Mouse (Mus musculus) lung, postnatal 0 days (tissue): ENCODE results near the gene Gins2. TPM values are rescaled to one million over a fixed set of nuclear protein-coding genes. Genes with fewer than 3 reads are reported as not detected.

ENCODE experiments used
- ATAC-seq: fragments of 200-750 bp; cut with Nextera tagmentation; 2 replicates; pipeline ENCODE4 v1.8.0; 2017; ENCODE audit warnings: moderate library complexity
- DNase-seq: peaks from one replicate; pipeline ENCODE4 v3.0.0-alpha.2; 2016; ENCODE audit warnings: low spot score
- H3K27ac ChIP-seq: fragments of 300-500 bp; sonication (generic); 2 replicates; pipeline ENCODE4 v1.5.1; 2014; ENCODE audit warnings: antibody characterized with exemption, mild to moderate bottlenecking, low read length, mixed read lengths
- H3K27me3 ChIP-seq: fragments of 300-500 bp; sonication (generic); replicated peaks from 2 replicates; pipeline ENCODE4 v1.6.1; 2014; ENCODE audit warnings: low read length, mixed read lengths; ENCODE audit not compliant: insufficient read depth
- H3K36me3 ChIP-seq: fragments of 300-500 bp; sonication (generic); 2 replicates; pipeline ENCODE4 v1.6.1; 2014; ENCODE audit warnings: low read length, mixed read lengths; ENCODE audit not compliant: insufficient read depth
- H3K4me1 ChIP-seq: fragments of 300-500 bp; sonication (generic); 2 replicates; pipeline ENCODE4 v1.6.1; 2014; ENCODE audit warnings: antibody characterized with exemption, low read depth, low read length, mixed read lengths; ENCODE audit not compliant: insufficient read depth
- H3K4me2 ChIP-seq: fragments of 300-500 bp; sonication (generic); replicated peaks from 2 replicates; pipeline ENCODE4 v1.6.1; 2014; ENCODE audit warnings: low read depth, mild to moderate bottlenecking, low read length, moderate library complexity, mixed read lengths
- H3K4me3 ChIP-seq: fragments of 300-500 bp; sonication (generic); 2 replicates; pipeline ENCODE4 v1.5.1; 2014; ENCODE audit warnings: low read depth, low read length
- H3K9ac ChIP-seq: fragments of 300-500 bp; sonication (generic); replicated peaks from 2 replicates; pipeline ENCODE4 v1.6.1; 2014; ENCODE audit warnings: low read depth, mild to moderate bottlenecking
- H3K9me3 ChIP-seq: fragments of 300-500 bp; sonication (generic); 2 replicates; pipeline ENCODE4 v1.6.1; 2016; ENCODE audit warnings: low read length, mixed read lengths
- CTCF ChIP-seq: IDR thresholded peaks from 2 replicates; pipeline ENCODE4 v1.5.1; 2016; ENCODE audit warnings: antibody characterized with exemption, mild to moderate bottlenecking
- EP300 ChIP-seq: IDR thresholded peaks from 2 replicates; pipeline ENCODE4 v1.6.1; 2016; ENCODE audit warnings: antibody characterized with exemption, mild to moderate bottlenecking, control low read depth
- WGBS: fragments of 180-500 bp; shearing (Covaris S2); extraction: QIAGEN DNeasy Blood & Tissue Kit; methylation state at CpG from one replicate; pipeline ENCODE4 v1.1.7; 2014; 5-methylcytosine and 5-hydroxymethylcytosine counted together
- polyA plus RNA-seq: library from polyadenylated mRNA; unstranded; fragments of >200 nt; fragmentation: Nextera tagmentation; extraction: Ambion mirVana; gene quantifications from 2 replicates; pipeline ENCODE4 v1.2.1, GENCODE M21; 2015

Gene Gins2
- polyA plus RNA-seq, 1 experiment from 2014 or later, result 10.9 TPM

- 21% methylated on average over 20 of the region's 20 CpGs for WGBS
- no peaks in the 10 kb centered on the region for H3K9me3 ChIP-seq
- H3K27me3 ChIP-seq, result no peaks in the 10 kb centered on the region
- H3K27ac ChIP-seq, result peak overlapping the region; percentile 66
- H3K36me3 ChIP-seq, result peaks cover 30% of the 10 kb centered on the region; the same call in 1 of the 2 replicates
- no peak overlapping the region for H3K9ac ChIP-seq
- peak overlapping the region; percentile 20 for H3K4me2 ChIP-seq
- peak; percentile 97 for DNase-seq
- TF ChIP-seq EP300, result peak; percentile 80
- TF ChIP-seq CTCF, result peak; percentile 54
- peak; percentile 86 for ATAC-seq
- peaks cover 20% of the 10 kb centered on the region for H3K4me1 ChIP-seq
- H3K4me3 ChIP-seq, result no peak overlapping the region
Observed at GRCm38 (mm10) chr8:120563851-120564837, 25.0 kb downstream of the Gins2 start.

- Histone ChIP-seq H3K4me2 (peak overlapping the region; percentile 20; the same call in 1 of the 2 replicates), H3K36me3 (peaks cover 26% of the 10 kb centered on the region; the same call in 1 of the 2 replicates), H3K4me1 (peaks cover 20% of the 10 kb centered on the region), H3K27me3 (no peaks in the 10 kb centered on the region), H3K27ac (peak overlapping the region; percentile 66), H3K9me3 (no peaks in the 10 kb centered on the region), H3K4me3 (no peak overlapping the region), H3K9ac (no peak overlapping the region)
- WGBS, result 29% methylated on average over 8 of the region's 8 CpGs
- ATAC-seq (no peak), DNase-seq (no peak)
- TF ChIP-seq EP300 (no peak), CTCF (no peak)
Observed at GRCm38 (mm10) chr8:120563348-120563724, 25.8 kb downstream of the Gins2 start.

DNA sequence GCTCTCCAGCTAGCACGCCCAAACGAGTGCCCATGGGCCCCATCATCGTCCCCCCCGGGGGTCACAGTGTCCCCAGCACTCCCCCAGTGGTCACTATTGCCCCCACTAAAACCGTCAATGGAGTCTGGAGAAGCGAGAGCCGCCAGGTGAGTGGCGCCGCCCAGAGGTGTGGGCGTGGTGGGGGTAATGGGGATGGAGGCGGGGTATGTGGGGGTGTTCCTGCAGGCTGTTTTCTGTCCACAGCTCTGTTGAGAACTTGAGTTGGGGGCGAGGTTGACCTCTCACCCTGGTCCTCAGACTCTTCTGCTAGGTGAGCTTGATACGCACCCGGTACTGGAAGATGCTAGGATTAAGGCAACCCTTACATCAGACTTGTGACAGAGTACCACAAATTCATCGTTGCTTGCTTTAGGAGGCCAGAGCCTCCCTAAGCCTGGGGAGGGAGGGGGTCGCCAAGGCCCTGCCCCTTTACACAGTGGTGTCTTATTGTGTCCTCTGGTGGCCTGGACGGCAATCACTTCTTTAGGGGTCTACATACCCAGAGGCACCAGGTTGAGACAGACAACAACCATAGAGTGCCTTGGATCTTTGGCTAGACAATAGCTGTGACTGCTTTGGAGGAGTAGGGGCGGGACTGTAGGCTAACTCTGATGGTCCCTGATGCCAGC, 26.3 kb downstream of the Gins2 start:
- ATAC-seq, result no peak
- peaks cover 22% of the 10 kb centered on the region; the same call in 1 of the 2 replicates for H3K36me3 ChIP-seq
- H3K9ac ChIP-seq, result no peak overlapping the region
- H3K27ac ChIP-seq, result peak overlapping the region; percentile 66
- peaks cover 20% of the 10 kb centered on the region for H3K4me1 ChIP-seq
- H3K9me3 ChIP-seq, result no peaks in the 10 kb centered on the region
- TF ChIP-seq CTCF (no peak), EP300 (no peak)
- no peak overlapping the region; the same call in 1 of the 2 replicates for H3K4me2 ChIP-seq
- H3K4me3 ChIP-seq, result no peak overlapping the region
- H3K27me3 ChIP-seq, result no peaks in the 10 kb centered on the region
- WGBS, result 90% methylated on average over 18 of the region's 18 CpGs
- no peak for DNase-seq

DNA sequence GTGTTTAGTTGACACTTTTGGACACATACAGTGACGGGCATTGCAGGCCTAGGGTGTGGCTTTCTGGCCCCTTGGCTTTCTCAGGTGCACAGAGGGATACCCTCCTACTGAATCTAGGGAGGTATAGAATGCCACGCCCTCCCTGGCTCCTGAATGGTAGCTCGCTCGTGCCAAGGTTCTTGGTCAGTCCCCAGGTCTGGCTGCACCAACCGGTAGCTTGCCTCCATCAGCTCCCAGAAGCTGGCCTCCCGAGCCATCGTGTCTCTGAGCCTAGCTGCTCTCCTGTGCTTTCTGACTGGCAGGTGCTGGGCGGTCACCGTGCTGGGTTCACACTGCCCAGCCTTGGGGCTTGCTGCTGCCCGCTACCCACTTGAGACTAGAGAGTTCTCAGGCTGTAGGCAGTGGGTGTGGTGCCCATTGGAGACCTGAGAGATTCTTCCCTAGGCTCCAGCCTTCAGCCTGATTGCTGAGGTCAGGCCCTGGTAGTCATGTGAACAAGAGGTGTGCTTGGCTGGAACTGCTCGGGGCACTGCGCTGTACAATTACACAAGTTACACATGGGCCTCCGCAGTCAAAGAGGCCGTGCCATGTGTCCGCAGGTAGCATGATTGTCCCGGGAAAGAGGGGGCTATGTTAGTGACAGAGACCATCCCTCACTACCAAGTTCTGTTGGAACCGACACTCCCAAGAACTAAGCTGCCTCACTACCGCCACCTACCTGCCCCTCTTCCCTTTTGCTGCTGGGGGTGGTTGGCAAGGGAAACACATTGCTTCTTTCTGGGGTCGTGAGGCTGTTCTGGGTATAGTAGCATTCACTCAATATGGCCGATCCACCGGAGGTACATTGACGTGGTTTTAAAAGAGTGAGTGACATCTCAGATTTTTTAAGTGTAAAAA, 27.3 kb downstream of the Gins2 start:
- Histone ChIP-seq H3K4me1 (peaks cover 20% of the 10 kb centered on the region), H3K36me3 (peaks cover 11% of the 10 kb centered on the region; the same call in 1 of the 2 replicates), H3K27me3 (no peaks in the 10 kb centered on the region), H3K9me3 (no peaks in the 10 kb centered on the region), H3K4me2 (no peak overlapping the region), H3K27ac (no peak overlapping the region), H3K9ac (no peak overlapping the region), H3K4me3 (no peak overlapping the region)
- 71% methylated on average over 22 of the region's 22 CpGs for whole genome bisulfite sequencing
- peak; percentile 78 for DNase-seq
- peak; percentile 63 for ATAC-seq
- TF ChIP-seq EP300 (no peak), CTCF (peak; percentile 68)

GRCm38 (mm10) chr8:120560535-120560934, 28.6 kb downstream of the Gins2 start:
- 90% methylated on average over 5 of the region's 5 CpGs for WGBS
- peaks cover 20% of the 10 kb centered on the region for H3K4me1 ChIP-seq
- 0 out of 2 replicates have a peak, but pooled peaks cover 4% of the 10 kb centered on the region for H3K36me3 ChIP-seq
- H3K4me3 ChIP-seq, result no peak overlapping the region
- H3K9ac ChIP-seq, result no peak overlapping the region
- no peak overlapping the region for H3K27ac ChIP-seq
- H3K4me2 ChIP-seq, result no peak overlapping the region
- TF ChIP-seq EP300, result no peak
- no peaks in the 10 kb centered on the region for H3K9me3 ChIP-seq
- ATAC-seq (no peak), DNase-seq (no peak)
- no peaks in the 10 kb centered on the region for H3K27me3 ChIP-seq
